Mouse (Mus musculus) erythroblast, embryonic 14.5 days (primary cell): ENCODE results near the gene Tex14.

Experiments
- GATA1 ChIP-seq: IDR thresholded peaks from 2 replicates; pipeline ENCODE4 v1.6.1; 2012; ENCODE audit warnings: low read length, inconsistent platforms, mixed read lengths
- TAL1 ChIP-seq: IDR thresholded peaks from 3 replicates; pipeline ENCODE4 v1.6.1; 2012; ENCODE audit warnings: low read length, inconsistent platforms, mixed read lengths

DNA sequence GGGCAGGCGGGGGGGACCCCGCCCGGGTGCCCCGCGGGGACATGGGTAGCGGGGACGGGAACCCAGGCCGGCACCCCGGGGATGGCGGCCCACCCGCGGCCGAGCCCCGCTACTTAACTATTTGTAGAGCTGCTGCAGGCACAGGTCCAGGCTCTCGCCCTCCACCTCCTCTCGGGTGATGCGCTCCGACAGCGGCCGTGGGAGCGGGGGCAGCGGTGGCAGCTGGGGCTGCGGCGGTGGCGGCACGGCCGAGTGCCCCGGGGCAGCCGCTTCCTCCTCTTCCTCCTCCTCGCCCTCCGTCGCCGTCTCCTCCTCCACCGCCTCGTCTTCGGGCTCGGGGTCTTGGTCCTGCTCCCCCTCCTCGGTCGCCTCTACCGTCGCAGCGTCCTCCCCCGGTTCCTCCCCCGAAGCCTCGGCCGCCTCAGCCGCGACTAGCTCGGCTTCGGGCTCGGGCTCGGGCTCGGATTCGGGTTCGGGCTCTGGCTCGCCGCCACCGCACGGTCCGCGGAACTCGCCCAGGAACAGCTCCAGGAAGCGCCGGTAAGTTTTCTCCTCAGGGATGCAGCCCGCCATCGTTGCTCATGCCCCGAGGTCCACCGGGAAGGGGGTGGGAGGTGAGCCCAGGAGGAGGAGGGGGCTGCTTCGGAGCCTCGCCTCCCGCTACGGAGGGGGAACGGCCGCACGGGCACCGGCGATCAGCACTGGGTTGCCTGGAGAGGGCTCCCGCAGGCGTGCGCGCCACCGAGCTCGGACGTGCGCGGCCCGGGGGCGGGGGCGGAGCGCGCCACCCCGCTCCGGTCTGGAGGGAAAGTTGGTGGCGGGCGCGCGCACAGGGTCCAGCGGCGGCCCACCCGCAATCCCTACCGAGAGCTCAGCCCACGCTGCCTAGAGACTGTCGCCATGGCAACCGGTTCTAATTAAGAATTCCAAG is 46.3 kb upstream of the Tex14 start, which contains the start of gene Ppm1e:
- TF ChIP-seq TAL1 (no peak), GATA1 (no peak)
